Mouse (Mus musculus) lung, postnatal 14 days (tissue): ENCODE data around the gene Psma6.
"Not testable (repeated sequence)": the region's sequence is repeated elsewhere in the genome, so short reads cannot be mapped to it uniquely, and the experiment has no call there.

Source experiments
- DNase-seq: peaks from one replicate; pipeline ENCODE4 v3.0.0; 2021

Psma6 gene

DNA sequence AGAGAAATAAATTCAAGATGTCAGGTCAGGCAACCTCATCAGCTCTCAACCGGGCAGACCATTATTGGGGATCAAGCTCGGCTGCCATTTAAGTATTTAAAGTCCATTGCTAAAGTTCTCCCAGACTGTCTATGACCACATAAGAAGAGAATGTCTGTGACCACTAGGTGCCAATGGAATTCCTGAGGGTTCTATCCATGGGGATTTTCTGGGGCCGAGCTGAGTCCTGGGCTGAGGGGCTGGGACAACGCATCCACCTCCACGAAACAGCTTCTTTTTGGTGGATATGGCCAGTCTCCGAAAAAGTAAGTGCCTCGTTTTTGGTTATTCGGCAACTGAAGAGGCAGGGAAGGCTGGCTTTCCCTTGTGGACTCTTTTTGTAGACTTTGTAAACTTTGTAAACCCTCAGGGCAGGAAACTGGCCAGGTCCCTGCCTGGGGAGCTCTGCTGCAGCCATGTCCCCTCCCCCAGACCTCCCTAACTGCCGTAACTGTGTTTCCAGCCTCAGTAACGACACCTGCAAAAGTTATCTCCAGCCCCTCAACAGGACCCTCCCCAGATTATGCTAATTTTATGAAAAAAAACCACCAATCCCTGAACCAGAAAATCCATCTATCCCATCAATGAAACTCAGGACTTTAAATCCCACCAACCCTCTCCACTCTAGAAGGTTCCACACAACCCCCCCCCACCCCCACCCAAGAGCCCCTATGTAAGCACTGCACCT lies at the start of gene Psma6:
Gene Psma6 (plus strand): TSS at position 200 of the 727 bp plus-strand sequence.
- DNase-seq, result no peak

DNA sequence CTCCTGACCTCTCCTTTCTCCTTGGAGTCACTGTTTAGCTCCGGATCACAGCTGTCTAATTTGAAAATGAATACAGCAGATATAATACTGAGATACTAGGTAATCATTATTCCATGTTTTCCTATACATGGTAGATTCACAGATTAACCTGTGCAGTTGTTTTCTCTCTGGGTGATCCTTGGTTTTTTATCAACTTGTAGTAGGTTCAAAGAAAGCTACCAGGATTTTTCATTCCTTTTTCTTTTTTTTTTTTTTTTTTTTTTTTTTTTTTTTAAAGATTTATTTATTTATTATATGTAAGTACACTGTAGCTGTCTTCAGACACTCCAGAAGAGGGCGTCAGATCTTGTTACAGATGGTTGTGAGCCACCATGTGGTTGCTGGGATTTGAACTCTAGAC lies 45.5 kb upstream of the Psma6 start:
- not testable (repeated sequence) for DNase-seq

DNA sequence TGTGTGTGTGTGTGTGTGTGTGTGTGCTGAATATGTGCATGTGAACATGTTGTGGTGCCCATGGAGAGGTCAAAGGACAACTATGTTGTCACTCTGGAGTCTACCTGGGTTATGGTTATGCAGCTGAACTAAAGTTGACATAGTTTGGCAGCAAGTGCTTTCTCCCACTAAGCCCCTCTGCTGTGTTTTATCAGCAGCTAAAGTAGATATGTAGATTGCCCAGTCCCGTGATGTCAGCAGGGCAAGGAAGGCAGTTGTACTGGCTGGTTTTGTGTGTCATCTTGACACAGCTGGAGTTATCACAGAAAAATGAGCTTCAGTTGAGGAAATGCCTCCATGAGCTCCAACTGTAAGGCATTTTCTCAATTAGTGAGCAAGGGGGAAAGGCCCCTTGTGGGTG lies 41.0 kb upstream of the Psma6 start:
- not testable (repeated sequence) for DNase-seq

DNA sequence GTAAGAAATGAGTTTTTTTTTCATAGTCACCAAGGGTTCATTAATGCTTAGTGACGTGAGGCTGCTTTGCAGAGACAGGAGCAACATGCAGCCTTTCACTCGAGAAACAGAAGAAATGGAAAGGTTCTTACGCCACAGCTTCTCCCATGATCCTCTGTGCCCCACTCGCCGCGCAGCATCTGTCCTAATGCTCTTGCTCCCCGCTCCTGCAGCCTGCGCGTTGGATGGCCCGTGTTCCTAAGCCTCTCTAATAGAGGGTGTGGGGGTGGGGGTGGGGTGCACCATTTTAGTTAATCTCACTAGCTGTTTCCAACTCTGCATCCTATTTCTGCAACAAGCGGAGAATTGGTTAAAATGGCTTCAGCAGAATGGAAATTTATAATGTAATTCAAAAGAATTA lies 40.0 kb upstream of the Psma6 start:
- no peak for DNase-seq

DNA sequence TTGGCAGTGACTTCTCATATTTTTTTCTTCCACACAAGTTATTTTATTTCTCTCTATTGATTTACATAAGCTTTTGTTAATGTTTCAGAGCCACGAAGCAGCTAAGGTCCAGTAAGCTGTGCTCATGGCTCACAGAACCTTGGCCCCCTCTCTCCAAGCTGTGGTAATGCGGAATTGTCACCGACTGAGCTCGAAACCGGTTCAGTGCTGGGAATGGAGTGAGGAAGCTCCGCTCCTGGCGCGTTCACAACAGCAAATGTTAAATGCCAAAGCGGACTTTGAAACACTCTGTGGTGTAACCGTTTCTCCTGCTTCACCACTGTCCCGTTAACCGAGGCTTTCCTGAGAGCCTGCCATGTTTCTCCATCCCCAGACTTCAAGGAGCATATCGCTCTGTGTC lies 39.4 kb upstream of the Psma6 start:
- peak; percentile 4 for DNase-seq

DNA sequence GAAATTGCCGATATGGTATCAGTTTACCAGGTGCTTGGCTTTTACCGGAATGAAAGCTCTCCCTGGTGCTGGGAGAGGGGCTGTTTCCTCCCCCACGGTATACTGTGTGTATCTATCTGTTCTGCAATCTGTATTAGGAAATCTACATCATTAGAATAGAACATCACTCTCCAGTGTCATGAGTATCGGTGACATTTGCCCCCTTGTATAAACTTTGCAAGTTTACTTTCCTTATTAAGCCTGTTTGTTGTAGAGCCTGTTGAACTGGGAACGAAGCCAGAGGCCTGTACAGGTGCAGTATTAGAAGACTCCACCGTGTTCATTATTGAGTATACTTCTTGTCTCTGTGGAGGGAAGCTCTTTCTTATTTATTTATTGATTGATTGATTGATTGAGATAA lies 30.6 kb upstream of the Psma6 start:
- DNase-seq, result peak; percentile 18

DNA sequence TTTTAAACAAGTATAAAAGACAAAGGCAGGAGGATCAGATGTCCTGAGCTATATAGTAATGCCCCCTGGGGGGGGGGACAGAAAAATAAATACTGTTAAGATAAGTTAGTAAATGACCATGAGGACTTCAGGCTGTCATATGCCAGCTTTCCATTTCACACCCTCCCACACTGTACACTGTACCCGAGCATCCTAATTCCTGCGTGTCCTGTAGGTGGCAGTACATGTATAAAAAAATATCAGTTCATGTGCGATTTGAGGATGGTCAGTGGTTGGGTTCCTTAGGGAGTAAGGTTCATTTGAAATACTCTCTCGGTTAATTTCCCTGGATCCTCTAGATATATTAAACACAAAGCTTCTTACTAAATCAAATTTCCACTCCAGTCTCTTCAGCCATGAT lies 29.1 kb upstream of the Psma6 start:
- DNase-seq, result peak; percentile 46

DNA sequence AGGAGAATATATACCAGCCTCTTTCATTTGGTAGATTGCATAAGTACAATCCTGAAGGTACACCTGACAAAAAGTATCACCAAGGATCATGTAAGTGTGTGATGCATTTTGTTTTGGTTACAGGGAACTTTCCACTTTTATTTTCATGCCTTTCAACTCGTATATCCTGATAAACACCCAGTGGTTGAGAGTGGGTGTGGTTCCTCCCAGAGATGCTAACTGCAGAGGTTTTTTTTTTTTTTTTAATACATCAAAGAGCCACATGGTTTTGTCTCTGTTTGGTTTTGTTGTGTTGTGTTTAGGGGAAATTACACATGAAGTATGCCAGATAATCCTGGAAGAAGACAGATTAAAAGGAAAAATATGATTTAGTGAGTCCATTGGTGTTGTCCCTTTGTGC lies 26.7 kb upstream of the Psma6 start:
- DNase-seq, result no peak

DNA sequence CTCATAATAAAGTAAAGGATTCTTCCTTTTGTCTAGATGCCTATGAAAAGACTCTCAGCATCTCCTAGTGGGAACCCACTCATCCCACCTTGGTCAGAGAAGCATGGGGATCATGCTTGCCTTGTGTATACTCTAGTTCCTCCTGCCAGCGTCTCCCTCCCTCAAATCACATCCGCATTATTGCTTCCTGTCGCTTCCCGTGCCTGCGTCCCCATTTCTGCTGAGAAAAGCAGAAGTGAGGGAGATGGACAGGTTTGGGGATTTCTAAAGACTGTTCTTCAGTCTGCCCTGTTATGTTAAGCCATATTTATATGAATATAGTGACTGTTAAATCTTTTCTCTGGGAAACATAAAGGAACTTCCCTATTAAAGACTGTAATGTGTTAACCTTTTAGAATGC lies 23.1 kb upstream of the Psma6 start:
- no peak for DNase-seq

DNA sequence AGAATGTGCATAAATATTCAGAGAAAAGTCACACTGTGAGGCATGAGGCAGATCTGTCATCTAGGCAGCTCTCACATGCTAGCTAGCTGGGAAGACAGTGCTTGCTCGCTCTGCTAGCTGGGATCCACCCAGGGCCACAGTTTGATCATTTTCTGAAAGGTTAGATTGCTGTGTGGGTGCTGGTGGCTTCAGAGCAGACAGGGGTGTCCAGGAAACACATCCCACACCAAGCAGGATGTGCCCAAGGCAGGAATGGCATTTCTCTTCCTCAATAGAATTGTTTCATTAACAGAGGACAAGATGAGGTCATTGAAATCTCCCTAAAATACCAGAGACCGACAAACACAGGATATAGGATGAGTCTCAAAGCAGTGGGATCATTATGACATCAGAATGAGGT lies 18.9 kb upstream of the Psma6 start:
- DNase-seq, result no peak

DNA sequence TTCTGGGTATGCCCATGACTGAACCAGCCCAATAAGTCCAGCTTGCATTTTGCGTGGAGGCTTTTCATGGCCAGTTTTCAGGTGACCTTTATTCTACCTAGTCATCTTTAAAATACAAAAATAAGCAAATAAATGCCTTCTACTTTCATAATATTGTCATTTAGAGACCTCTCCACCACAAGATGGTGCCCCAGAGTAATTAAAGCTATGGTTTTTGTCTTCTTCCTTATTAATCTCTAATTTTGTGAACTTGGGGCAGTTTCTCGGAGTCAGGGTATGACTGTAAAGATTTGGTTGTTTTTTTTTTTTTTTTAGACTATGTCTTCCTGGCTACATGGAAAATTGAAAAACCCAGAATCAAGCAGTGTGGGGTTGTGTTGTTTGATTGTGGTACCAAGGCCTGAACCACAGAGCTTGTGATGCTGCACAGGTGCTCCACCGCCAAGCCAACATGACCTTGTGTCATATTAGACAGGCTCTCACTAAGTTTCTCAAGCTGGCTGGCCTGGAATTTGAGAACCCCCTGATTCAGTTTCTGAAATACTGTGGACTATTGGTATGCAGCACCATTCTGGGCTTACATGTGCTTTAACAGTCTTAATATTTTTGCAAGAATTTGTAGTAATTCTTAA lies 11.5 kb upstream of the Psma6 start:
- peak; percentile 39 for DNase-seq

DNA sequence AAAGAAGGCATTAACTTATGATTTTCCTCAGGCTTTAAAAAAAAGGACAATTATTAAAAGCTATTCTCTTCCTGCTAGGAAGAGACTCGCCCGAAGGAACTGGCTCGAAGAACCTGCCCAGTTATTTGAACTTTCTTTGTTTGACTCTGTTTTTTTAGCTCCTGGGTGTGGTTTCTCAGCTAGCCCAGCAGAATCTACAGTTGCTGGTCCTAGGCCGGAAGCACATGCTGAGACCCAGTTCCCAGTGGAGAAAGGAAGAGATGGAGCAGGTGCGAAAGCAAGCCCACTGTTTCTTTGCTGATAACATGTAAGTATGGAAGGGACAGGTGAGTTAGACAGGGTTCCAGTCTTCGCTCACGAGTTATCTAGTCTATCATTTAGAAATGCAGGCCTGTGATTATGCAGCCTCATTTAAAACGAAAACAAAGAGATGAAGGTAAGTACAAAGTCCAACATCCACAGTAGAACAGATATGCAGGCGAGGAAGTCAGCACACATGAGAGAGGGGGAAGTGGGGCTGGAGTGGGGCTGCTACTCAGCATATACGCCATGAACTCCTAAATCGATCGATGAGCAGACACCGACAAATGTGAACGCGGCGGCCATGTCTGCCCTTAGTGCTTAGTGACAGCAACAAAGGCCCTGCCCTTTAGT lies 6.9 kb upstream of the Psma6 start:
- DNase-seq, result no peak

DNA sequence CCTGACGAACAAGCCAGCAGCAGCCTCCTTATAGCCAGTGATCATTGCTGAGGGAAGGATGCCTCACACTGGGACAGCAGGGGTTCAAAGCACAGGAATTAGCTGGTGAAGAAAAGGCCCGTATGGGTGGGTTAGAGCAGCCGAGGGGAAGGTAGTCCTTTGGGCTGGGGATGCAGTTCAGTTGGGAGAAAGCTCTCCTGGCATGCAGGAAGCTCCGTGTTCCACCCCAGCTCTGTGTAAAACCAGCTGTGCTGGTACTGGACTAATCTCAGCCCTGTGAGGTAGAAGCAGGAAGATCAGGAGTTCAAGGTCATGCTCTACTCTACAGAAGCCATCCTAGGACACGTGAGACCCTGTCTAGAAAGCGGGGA lies 6.4 kb upstream of the Psma6 start:
- no peak for DNase-seq

DNA sequence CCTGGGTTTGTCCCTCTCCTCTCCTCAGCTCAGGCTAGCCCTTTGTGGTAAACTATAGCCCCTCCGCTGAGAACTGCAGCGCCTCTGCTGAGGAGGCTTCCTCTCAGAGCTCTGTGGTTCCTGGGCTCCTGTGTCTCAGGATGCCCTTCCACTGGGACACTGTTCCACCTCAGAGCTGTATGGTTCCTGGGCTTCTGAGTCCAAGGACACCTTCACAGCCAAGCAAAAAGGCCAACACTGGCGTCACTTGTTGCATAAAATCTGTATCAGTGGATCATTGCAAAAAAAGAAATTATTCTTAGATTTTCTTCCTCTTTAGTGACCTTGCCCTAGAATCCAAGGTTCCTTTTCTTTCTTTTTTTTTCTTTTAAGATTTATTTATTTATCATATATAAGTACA lies 804 bp downstream of the Psma6 start:
- no peak for DNase-seq

DNA sequence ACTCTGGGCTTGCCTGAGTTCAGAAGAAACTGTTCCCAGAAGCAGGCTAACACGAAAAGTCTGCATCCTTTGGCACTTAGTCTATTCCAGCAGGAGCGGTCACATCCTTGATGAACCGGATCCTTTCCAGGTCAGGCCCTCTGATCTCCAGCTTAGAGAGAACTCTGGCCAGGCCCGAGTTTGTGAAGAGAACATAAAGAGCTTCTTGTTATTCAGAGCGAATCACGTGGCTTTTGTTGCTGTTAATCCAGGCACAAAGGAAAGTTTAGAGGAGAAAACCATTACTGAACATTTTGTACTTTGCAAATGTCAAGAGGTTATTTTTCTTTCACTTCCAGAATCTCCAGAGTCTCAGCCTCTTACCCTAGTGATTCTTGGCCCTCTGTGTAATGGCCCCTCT lies 1.9 kb downstream of the Psma6 start:
- DNase-seq, result no peak

DNA sequence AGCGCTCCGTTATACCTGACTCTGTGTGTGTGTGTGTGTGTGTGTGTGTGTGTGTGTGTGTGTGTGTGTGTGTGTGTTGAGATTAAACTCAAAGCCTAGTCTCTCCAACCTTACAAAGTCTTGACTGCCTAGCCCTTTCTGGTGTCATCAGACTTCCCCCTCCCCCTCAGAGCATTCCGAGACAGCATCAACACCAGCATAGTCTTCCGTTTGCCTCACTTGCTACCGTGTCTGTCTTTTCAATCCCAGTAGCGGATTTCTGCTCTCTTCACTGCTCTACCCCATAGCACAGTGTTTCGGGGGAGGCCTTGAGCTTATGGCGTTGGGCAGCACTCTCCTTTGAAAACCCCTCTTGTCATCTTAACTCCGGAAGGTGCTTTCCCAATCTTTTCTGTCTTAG lies 2.4 kb downstream of the Psma6 start:
- no peak for DNase-seq

DNA sequence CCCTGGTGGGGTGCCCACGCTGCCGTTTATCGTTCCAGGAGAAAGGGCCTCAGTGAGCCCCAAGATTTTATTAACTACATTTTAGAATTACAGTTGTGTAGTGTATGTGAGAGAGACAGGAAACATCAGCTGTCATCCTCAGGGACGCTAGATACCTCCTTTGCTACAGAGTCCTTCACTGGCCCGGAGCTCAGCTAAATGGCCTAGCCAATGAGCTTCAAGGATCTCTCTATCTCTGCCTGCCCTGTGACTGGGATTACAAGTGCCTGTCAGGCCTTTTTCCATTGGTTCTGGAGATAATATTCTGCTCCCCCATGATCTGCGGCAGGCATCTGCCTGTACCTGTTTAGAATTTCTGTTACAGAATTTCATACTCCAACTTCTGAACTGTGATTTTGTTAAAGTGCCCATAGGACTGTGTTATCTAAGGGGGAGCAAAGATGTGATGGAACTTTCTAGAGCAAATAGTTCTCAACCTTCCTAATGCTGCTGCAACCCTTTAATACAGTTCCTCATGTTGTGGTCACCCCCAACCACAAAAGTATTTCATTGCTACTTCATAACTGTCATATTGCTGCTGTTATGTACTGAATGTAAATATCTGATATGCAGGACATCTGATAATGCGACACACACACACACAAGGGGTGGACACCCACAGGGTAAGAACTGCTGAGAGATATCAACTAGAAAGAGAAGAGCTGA lies 3.2 kb downstream of the Psma6 start:
- no peak for DNase-seq

DNA sequence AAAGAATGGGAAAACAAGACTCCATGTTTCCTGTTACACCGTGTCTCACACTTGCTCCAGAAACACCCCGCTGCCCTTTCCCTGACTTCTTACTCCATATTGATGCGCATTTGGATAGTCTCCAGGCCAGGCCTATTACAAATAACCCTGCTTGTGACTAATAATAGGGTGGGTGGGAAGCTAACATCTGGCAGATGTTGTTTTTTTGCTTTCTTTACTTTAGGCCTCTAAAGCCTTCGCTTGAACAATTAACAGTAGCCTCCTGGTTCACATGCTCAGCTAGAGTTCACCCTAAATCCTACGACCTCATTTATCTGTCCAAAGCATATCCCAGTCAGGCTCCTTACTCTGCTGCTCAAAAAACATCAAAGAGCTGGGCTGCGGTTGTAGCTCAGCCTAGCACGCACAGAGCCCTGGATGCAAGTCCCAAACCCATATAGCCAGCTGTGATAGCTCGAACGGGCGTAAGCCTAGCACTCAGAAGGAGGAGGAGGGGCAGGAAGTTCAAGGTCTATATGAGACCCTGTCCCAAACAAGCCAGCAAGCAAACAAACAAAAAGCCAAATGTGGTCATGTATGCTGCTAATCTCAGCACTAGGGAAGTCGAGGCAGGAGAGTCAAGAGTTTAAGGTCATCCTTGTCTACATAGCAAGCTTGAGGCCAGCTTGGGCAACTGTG lies 3.9 kb downstream of the Psma6 start:
- DNase-seq, result peak; percentile 35

DNA sequence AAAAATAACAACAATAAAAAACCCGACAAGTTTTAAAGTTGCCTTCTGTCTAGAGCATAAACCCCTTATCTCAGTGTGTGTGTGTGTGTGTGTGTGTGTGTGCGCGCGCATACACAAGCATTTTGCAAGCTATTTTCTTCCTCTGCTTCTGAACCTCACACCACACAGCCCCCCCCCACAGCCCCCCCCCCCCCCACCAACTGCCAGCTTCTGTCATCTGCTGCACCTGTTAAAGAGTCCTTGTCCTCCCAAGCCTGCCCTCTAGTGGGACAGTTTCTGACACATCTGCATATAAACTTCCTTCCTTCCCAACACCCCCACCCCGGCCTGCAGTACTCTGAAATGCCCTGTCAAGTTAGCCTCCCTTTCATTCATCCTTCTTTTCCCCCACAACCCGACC lies 4.5 kb downstream of the Psma6 start:
- peak; percentile 76 for DNase-seq

DNA sequence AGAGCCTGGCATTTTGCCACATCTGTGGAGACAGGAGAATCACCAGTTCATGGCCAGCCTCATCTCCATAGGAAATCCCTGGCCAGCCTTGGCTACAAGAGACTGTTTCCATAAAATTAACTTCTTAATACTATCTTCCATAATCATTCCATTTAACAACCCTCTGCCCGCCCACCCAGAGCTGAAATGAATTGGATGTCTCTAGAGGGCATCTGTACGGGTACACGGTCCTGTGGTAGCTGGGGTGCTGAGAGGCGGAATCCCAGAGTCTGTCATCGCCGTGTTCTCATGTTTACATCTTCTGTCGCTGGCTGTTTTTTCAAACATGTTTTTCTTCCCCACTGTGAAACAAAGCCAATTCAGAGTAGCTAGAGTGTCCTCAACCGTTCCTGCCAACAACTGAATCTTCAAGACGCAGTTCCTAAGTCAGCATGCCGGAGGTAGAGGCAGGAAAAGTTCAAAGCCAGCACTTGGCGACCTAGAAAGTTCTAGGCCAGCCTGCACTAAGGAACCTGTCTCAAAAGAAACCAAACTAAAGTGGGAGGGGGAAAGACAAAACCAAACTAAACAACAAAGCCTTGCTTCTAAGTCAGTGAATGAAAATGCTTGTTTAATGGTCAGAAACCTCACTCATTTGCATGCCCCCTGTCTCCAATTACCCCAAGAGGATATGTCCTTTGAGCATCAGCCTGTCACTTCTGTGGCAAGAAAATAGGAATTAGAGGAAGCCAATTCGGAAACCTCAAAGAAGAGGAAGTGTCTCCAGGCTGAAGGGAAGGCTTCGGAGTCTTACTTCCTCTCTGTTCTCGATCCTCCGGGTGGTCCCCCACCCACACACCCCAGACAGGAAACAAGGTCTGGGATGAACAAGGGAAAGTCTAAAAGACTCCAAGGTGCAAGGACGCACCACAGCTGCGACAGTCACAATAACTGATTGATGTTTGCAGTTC lies 5.4 kb downstream of the Psma6 start:
- DNase-seq, result peak; percentile 26

DNA sequence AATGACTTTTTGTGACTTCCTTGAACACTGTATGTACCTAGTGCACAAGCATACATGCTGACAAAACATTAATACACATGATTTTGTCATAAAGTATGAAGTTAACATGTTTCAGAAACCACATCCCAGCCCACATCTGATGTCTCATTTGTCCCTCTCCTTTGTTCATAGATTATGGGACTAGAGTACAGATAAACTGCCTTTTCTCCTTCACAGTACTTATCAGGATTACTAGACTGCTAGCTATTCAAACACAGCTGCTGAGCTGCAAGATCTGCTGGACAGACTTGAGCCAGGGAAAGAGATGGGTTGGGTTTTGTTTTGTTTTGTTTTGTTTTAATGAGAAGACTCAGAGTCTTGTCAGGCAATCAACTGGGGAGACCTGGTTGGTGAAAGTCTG lies 8.1 kb downstream of the Psma6 start:
- no peak for DNase-seq
